Mouse (Mus musculus): ENCODE results near the gene Abi2. TPM values are rescaled to one million over a fixed set of nuclear protein-coding genes. Genes with fewer than 3 reads are reported as not detected.

Gene Abi2
- polyA plus RNA-seq (2012; ENCODE audit: insufficient read depth, low replicate concordance), result 1.7 and 11.2 TPM in 2 replicates

GRCm38 (mm10) chr1:60409168-60409828 is at the start of gene Abi2:
Gene Abi2 (plus strand): TSS chr1:60409619.
- H3K36me3 ChIP-seq (replicated peaks; ENCODE audit: low read length), result no peaks in the 10 kb centered on the region
- no peak for TF ChIP-seq GATA1 (IDR thresholded peaks at IDR 0.05; ENCODE audit: borderline replicate concordance, low read length)
- TF ChIP-seq FLI1 (IDR thresholded peaks at IDR 0.05; ENCODE audit: low read length), result no peak
- no peaks in the 10 kb centered on the region for H3K9me3 ChIP-seq
- peaks cover 28% of the 10 kb centered on the region for H3K4me1 ChIP-seq
- peak within 1 kb of the TSS; percentile 96 for H3K4me3 ChIP-seq (replicated peaks)
- H3K27me3 ChIP-seq (replicated peaks), result no peaks in the 10 kb centered on the region

GRCm38 (mm10) chr1:60361626-60362025 is 47.8 kb upstream of the Abi2 start:
- TF ChIP-seq GATA1 (IDR thresholded peaks at IDR 0.05; ENCODE audit: borderline replicate concordance, low read length) (no peak), FLI1 (IDR thresholded peaks at IDR 0.05; ENCODE audit: low read length) (no peak)
- H3K36me3 ChIP-seq (replicated peaks; ENCODE audit: low read length), result peaks cover 59% of the 10 kb centered on the region
- H3K4me3 ChIP-seq (replicated peaks), result no peak overlapping the region

GRCm38 (mm10) chr1:60376556-60376955 is 32.9 kb upstream of the Abi2 start:
- no peak for TF ChIP-seq GATA1 (IDR thresholded peaks at IDR 0.05; ENCODE audit: borderline replicate concordance, low read length)
- TF ChIP-seq FLI1 (IDR thresholded peaks at IDR 0.05; ENCODE audit: low read length), result no peak
- H3K9me3 ChIP-seq, result no peaks in the 10 kb centered on the region
- H3K4me3 ChIP-seq (replicated peaks), result no peak overlapping the region
- peaks cover 81% of the 10 kb centered on the region for H3K36me3 ChIP-seq (replicated peaks; ENCODE audit: low read length)
- peaks cover 6% of the 10 kb centered on the region for H3K4me1 ChIP-seq
- H3K27me3 ChIP-seq (replicated peaks), result no peaks in the 10 kb centered on the region

More at GRCm38 (mm10) chr1:60361626-60362025, 47.8 kb upstream of the Abi2 start:
- Histone ChIP-seq H3K4me1 (peaks cover 13% of the 10 kb centered on the region), H3K9me3 (no peaks in the 10 kb centered on the region), H3K27me3 (replicated peaks) (no peaks in the 10 kb centered on the region)

DNA sequence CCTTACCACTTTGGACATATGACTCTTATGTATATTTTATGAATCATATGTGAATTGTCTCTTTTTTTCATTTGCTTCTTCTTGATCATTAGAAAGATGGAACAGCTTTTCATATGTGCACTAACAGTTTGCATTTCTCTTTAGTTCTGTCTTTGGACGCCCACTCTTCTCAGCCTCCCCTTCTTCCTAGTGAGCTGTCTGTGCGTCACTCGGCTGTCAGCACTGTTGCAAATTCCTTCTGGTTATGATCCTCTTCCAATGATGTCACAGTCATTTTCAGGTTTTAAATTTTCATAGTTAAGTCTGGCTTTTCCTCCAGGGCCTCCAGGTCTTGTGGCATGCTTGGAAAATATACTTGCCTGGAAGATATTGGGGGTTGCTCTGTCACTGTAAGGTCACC is 27.5 kb upstream of the Abi2 start:
- no peak overlapping the region for H3K4me3 ChIP-seq (replicated peaks)
- TF ChIP-seq GATA1 (IDR thresholded peaks at IDR 0.05; ENCODE audit: borderline replicate concordance, low read length), result no peak
- no peak for TF ChIP-seq FLI1 (IDR thresholded peaks at IDR 0.05; ENCODE audit: low read length)
- no peaks in the 10 kb centered on the region for H3K27me3 ChIP-seq (replicated peaks)
- H3K36me3 ChIP-seq (replicated peaks; ENCODE audit: low read length), result peaks cover 75% of the 10 kb centered on the region
- no peaks in the 10 kb centered on the region for H3K9me3 ChIP-seq
- H3K4me1 ChIP-seq, result peaks cover under 1% of the 10 kb centered on the region; the same call in 1 of the 2 replicates

GRCm38 (mm10) chr1:60404848-60405247 is 4.6 kb upstream of the Abi2 start:
- Histone ChIP-seq H3K4me3 (replicated peaks) (no peak overlapping the region), H3K4me1 (peaks cover 5% of the 10 kb centered on the region), H3K9me3 (no peaks in the 10 kb centered on the region), H3K36me3 (replicated peaks; ENCODE audit: low read length) (no peaks in the 10 kb centered on the region), H3K27me3 (replicated peaks) (no peaks in the 10 kb centered on the region)
- no peak for TF ChIP-seq GATA1 (IDR thresholded peaks at IDR 0.05; ENCODE audit: borderline replicate concordance, low read length)
- TF ChIP-seq FLI1 (IDR thresholded peaks at IDR 0.05; ENCODE audit: low read length), result no peak

DNA sequence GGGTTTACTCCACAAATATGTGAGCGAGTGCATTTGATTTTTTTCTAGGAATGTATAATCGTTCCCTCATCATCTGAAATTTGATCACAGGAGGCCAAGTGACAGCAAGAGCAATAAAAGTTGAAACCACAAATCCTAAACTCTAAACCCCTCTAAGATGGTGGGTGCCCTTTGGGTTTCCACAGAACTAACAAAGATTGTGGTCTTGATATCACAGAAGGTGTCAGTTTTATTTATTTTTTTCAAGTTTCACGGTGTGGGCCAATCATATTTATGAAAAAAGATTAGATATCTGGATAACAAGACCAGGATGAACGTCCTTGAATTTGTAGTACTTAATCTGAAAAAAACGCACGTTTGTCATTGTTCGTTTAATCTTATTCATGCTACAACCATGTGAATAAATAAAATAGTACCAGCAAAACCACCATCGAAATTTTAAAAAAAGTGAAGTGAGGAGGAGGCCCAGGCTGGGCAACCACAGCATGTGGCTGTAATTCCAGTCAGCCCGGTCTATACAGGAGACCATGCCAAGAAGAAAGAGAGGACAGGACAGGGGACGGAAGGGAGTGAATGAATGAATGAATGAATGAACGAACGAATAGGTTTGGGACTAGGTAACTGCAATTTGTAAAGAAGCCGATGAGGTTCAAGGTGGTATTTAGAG is 785 bp upstream of the Abi2 start:
- H3K36me3 ChIP-seq (replicated peaks; ENCODE audit: low read length), result no peaks in the 10 kb centered on the region
- TF ChIP-seq FLI1 (IDR thresholded peaks at IDR 0.05; ENCODE audit: low read length) (no peak), GATA1 (IDR thresholded peaks at IDR 0.05; ENCODE audit: borderline replicate concordance, low read length) (no peak)
- no peaks in the 10 kb centered on the region for H3K9me3 ChIP-seq
- no peaks in the 10 kb centered on the region for H3K27me3 ChIP-seq (replicated peaks)
- H3K4me3 ChIP-seq (replicated peaks), result peak overlapping the region; percentile 96
- H3K4me1 ChIP-seq, result peaks cover 26% of the 10 kb centered on the region

GRCm38 (mm10) chr1:60409928-60410817 is 754 bp downstream of the Abi2 start:
- Histone ChIP-seq H3K36me3 (replicated peaks; ENCODE audit: low read length) (no peaks in the 10 kb centered on the region), H3K4me3 (replicated peaks) (peak overlapping the region; percentile 96), H3K4me1 (peaks cover 33% of the 10 kb centered on the region), H3K9me3 (no peaks in the 10 kb centered on the region), H3K27me3 (replicated peaks) (no peaks in the 10 kb centered on the region)
- TF ChIP-seq GATA1 (IDR thresholded peaks at IDR 0.05; ENCODE audit: borderline replicate concordance, low read length), result no peak
- TF ChIP-seq FLI1 (IDR thresholded peaks at IDR 0.05; ENCODE audit: low read length), result no peak

DNA sequence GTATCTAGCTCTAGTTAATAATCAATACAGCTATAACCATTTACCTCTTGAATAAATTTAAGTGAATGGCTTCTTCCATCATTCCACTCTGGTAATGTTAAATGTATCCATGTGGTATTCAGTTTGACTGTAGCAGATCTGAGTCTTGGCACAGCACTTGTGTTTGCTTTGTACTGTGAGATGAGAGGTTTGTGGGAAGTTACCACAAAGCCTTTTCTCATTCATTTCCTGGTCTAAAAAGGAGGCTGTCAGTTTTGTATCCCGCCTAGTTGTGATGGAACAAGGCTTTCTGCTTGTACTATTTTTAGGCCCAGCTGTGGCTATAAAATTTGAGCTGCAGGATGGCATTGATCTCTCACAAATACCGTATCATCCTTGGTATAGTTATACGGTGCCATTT is 7.3 kb downstream of the Abi2 start:
- peaks cover 44% of the 10 kb centered on the region for H3K4me1 ChIP-seq
- no peaks in the 10 kb centered on the region for H3K36me3 ChIP-seq (replicated peaks; ENCODE audit: low read length)
- TF ChIP-seq GATA1 (IDR thresholded peaks at IDR 0.05; ENCODE audit: borderline replicate concordance, low read length) (no peak), FLI1 (IDR thresholded peaks at IDR 0.05; ENCODE audit: low read length) (no peak)
- H3K4me3 ChIP-seq (replicated peaks), result peak overlapping the region; percentile 62
- H3K27me3 ChIP-seq (replicated peaks), result no peaks in the 10 kb centered on the region
- H3K9me3 ChIP-seq, result no peaks in the 10 kb centered on the region

DNA sequence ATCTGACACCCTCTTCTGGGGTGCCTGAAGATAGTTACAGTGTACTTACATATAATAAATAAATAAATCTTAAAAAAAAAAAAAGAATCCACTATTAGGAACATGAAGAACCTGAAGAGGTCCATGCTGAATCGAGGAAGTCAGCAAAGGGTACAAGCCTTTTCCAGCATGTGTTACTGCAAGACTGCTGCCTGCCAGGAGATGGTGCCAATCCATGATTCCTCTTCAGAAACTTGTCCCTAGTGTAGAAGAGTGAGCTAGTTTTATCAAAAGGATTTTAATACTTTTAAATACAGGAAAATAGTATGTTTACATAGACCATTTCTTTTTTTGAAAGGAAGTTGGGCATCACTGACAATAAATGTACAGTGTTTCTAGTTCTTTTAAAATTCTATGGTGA is 14.5 kb downstream of the Abi2 start:
- Histone ChIP-seq H3K9me3 (no peaks in the 10 kb centered on the region), H3K4me1 (peaks cover 24% of the 10 kb centered on the region), H3K27me3 (replicated peaks) (no peaks in the 10 kb centered on the region), H3K36me3 (replicated peaks; ENCODE audit: low read length) (no peaks in the 10 kb centered on the region), H3K4me3 (replicated peaks) (no peak overlapping the region)
- TF ChIP-seq GATA1 (IDR thresholded peaks at IDR 0.05; ENCODE audit: borderline replicate concordance, low read length) (no peak), FLI1 (IDR thresholded peaks at IDR 0.05; ENCODE audit: low read length) (no peak)

Data from megakaryocyte, embryonic 14.5 days (primary cell).